Mouse (Mus musculus) gastrocnemius, postnatal 4 days (tissue): ENCODE data around the gene Gm5890. TPM values are rescaled to one million over a fixed set of nuclear protein-coding genes. Genes with fewer than 3 reads are reported as not detected.
"Not testable (repeated sequence)": the region's sequence is repeated elsewhere in the genome, so short reads cannot be mapped to it uniquely, and the experiment has no call there.

ENCODE experiments used
- DNase-seq, 2 experiments: peaks; one replicate each; pipeline ENCODE4 v3.0.0; 2021 to 2022; ENCODE audit warnings: low spot score in 2 of 2, mixed read lengths in 2 of 2
- long read RNA-seq, 2 experiments: library from polyadenylated mRNA; stranded (forward); transcript quantifications; one replicate each; pipeline ENCODE4 v2.0.0; 2021
- total RNA-seq, 2 experiments: library from RNA; stranded (reverse); gene quantifications; 2 replicates each; pipeline ENCODE4 v1.2.3; 2021

Gene Gm5890
- total RNA-seq: not detected
- long read RNA-seq, experiment 1: 0 reads
- long read RNA-seq, experiment 2: 0 reads

DNA sequence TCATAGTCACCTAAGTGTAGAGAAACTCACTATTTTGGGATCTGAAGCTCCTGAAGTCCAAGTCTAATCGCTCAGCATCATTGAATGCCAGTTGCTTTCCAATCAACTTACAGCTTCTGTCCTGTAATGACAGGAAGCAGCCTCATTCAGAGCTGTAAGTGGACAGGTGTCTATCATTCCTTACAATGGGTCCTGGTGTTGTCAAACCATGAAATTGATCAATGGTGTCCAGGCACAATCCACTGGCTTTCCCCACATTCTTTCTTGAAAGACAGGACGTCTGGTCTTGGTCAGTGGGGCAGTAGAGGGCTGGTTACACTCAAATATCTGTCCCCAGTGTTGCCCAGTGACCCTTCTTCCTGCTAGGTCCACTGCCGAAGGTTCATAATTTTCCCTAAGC lies at the start of gene Gm5890:
Gene Gm5890 (minus strand): TSS at position 101 of the 400 bp plus-strand sequence.
- not testable (repeated sequence) for DNase-seq

DNA sequence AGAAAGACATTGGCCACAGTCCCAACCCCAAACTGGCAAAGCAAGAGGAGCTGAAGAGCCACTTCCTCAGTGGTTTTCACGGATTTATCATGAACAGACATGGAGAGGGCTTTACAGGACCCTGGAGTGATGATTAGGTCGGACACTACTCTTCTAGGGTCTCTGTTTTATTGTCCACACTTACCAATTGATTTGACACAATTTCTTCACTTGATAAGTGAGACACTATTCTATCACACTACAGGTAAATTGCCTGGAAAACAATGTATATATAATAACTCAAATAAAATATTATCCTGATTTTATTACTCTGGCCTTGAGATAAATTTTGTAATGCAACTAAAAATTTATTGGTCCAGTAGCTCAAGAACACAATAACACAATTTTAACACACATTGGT lies 28.9 kb downstream of the Gm5890 start, which contains the start of gene Gm4498:
Gene Gm4498 (minus strand): TSS at position 101 of the 400 bp plus-strand sequence.
- not testable (repeated sequence) for DNase-seq

Other genes with a start within 250 kb of the Gm5890 start
- not detected for gene Vmn1r91, start 163.2 kb downstream of the Gm5890 start, total RNA-seq
- gene Gm16442, start 140.3 kb downstream of the Gm5890 start, total RNA-seq: not detected
- gene Vmn1r93, start 123.7 kb downstream of the Gm5890 start, total RNA-seq: not detected
- gene Vmn1r94, start 94.5 kb downstream of the Gm5890 start, total RNA-seq: not detected
- not detected for gene Vmn1r95, start 69.1 kb downstream of the Gm5890 start, total RNA-seq
- not detected for gene Gm6164, start 57.2 kb downstream of the Gm5890 start, total RNA-seq
- not detected for gene Gm4498, start 29.0 kb downstream of the Gm5890 start, total RNA-seq
- not detected for gene Gm4133, start 71.2 kb upstream of the Gm5890 start, total RNA-seq
- not detected for gene Gm5728, start 112.6 kb upstream of the Gm5890 start, total RNA-seq
- not detected for gene Vmn1r100, start 155.1 kb upstream of the Gm5890 start, total RNA-seq
- not detected for gene Vmn1r101, start 179.8 kb upstream of the Gm5890 start, total RNA-seq
- gene Gm10670, start 212.1 kb upstream of the Gm5890 start, total RNA-seq: not detected
- gene Vmn1r103, start 247.7 kb upstream of the Gm5890 start, total RNA-seq: not detected